Mouse (Mus musculus) thymus, postnatal 4 days (tissue): ENCODE data around the gene Aadac.

ENCODE experiments used
- DNase-seq: peaks from one replicate; pipeline ENCODE4 v3.0.0; 2021

Gene Aadac

DNA sequence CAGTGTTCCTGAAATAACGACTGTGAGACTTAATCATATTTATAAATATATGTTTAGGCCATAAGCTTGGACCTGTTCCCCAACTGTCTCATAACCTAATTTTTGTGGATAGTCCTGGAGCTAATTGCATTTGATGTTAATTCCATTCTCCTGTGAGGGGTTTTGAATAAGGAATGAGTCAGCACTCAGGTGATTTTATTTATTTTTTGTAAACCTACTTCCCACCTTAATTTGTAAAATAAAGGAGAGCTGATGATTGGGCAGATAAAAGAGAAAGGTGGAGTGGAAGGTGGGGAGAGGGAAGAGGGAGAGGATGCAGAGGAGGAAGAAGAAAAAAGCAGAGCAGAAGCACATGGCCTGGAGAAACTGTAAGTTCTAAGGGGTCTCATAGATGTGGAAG, at the start of gene Aadac:
Aadac (plus strand) TSS at position 301 of the 400 bp plus-strand sequence.
- no peak for DNase-seq

DNA sequence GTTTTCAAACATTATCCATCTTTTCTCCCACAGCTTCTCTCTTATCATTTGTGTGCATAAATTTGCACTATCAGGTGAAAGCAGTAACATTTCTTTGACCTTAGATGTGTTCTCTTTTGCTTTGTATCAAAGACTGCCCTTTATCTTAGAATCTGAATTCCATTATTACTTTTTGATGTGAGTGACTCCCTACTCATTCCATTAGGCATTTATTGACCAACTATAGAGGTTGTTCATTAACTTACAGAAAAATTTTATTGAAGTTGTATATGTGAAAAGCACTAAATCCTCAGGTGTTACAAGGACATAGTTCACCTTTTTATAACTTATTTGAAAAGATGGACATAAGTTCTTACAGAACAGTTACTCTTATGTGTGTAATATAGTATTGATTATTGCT, 21.9 kb upstream of the Aadac start:
- DNase-seq, result no peak

DNA sequence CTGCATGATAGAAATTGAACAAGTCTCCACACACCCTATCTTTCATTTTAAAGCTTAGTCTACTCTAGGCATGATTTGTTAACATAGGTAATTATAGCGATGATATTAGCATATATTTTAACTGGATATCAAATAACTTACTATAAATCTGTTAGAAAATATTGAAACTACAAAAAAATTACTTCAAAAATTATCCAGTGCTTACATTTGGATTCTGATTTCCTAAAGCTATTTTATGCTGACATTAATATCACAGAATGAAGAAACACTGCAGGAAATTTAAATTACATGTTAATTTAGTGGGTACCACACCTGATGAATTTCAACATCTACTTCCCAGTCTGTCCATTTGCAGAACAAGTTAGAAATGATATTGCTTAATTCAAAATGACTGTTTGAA, 19.1 kb upstream of the Aadac start, which contains the start of gene Aadacl2:
Aadacl2 (plus strand) TSS at position 301 of the 400 bp plus-strand sequence.
- no peak for DNase-seq

DNA sequence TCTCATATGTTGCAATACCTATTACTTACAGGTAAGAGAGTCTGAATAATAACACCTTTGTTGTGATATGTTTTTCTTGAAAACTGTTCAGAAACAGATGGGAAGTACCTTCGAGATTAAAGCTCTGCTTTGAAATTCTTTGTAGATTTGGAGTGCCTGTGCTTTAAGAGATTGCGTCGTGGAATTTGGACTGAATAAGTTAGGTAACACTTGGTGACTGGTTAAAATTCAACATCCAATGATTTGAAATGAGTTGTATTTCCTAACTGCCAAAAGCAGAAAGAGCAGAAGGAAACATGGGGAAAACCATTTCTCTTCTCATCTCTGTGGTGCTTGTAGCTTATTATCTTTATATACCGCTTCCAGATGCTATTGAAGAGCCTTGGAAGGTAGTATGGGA, 6.0 kb downstream of the Aadac start:
- DNase-seq, result no peak

DNA sequence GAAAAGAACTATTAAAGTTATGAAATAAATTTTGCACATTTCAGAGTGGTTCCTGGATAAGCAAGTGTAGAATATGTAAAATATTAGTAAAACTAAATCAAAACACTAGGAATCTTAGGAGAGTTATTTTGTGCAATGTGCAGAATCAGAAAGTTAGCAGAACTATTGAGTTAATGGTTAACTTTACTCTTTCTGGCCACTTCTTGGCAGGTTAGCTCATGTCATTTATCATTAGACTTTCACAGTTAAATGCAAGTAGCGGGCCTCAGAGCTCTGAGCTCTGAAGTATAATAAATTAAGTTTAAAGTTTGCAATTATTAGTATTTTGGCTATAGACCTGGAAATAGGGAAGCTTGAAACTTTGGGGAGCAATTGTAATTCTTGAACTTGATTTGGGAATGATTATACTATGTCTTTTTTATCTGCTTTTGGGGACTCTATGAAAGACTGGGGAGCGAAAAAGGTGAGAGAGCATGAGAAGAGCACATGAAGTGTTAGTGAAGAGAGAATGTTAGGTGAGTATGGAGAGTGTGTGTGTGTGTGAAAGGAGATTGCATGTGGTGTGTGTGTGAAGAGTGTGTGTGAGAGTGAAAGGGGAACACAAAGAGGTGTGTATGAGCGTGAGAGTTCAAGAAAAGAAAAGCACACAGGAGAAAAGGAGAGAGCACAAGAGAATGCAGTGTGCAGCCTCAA, 20.9 kb downstream of the Aadac start:
- no peak for DNase-seq

DNA sequence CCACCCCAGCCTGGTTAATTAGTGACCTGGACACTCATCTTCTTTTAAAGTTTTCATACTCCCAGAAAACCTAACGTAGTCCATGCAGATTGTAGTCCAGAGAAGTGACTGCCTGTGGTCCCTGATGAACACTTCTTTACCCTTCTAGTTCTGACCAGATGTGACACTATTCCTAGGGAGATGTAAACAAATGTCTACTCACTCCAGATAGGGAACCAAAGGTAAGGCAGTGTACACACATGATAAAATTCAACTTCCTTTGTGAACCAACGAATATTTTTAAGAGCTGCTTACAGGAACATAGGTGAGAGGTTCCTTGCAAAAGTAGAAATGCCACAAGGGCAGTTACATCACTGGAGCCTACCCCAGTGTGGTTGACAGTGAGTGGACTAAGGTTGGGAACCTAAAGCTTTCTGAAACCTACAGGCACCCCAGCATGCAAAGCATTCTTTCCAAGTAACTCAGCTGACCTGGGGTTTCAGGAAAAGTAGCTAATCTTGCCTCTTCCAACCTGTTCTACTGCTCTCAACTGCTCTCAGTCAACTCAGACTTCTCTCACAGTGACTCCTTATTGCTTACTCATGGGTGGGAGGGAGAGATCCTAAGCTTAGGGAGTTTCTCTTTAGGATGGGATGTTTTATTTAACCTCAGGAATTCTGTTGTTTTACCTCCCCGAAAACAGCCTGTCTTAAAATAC, 27.9 kb downstream of the Aadac start:
- DNase-seq, result no peak

DNA sequence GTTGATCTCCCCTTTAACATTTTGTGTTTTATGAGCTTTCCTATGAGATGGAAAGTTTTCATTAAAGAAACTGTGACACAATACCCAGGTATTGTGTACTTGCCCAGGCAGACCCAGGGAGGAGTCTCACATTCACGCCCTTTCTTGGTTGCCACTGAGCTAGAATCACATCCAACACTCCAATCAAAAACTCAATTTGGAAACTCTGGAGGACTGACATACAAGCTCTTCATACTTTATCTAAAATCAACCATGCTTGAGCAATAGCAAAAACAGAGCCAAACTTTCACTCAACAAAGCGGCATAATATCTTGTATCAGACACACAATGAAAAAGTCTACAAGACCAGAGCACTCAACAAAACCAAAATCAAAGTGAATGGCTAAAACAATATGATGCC, 28.4 kb downstream of the Aadac start:
- DNase-seq, result no peak

DNA sequence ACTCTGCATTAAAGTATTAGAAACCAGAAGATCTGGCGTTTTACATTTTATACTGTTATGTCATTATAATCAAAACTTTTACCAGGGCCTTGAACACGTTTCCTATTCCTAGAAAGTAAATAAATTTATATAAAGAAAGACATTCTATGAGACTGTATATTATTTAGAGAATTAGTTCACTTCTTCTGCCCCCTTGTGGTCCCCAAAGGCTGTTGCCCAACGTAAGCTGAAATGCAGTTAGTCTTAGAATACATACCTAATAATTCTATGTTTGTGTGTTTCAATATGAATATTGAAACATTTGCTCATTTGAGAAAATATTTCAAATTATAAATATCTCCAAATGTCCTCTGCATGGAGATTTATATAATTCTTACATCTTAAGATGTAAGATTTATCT, 30.9 kb downstream of the Aadac start:
- DNase-seq, result peak; percentile 14

DNA sequence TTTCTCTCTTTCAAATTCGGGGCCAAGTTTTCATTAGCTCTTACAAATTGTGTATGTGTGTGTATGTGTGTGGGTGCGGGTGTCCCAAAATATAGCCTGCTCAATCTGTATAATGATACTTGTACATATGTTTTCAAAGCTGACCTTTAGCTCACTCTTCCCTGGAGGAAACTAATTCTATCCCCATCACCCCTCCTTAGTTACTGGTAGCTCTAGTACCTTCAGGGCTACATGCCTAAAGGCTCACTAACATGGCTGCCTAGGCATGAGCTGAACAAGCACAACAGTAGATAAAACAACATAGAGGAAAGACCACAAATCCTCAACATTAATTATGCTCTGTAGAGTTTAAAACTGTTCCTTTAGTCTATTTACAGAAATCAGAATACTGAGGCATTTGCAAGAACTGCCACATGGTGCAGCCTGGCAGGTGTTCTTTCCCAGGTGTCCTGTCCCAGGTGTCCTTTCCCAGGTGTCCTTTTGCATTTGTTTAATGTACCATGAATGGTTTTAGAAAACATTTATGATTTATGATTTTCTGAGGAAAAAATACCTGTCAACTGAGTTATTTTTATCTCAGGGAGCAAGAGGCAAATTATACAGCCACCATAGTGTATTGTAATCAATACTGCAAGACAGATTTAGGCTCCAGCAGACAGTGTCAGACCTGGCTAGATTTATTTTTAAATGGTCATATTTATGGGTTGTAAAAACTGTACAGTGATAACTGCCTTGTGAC, 31.7 kb downstream of the Aadac start:
- no peak for DNase-seq

DNA sequence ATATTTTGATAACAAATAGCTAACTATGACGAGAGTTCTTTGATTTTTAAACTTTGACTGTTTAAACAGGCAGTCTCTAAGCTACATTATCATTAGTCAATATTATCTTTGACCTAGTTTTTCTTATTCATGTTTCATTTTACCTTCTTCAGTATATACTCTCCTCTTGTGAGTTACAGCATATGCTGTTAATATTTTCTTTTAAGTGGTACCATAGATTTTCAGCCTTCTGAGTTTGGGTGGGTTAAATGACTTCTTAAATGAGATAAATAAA, 32.2 kb downstream of the Aadac start:
- no peak for DNase-seq

DNA sequence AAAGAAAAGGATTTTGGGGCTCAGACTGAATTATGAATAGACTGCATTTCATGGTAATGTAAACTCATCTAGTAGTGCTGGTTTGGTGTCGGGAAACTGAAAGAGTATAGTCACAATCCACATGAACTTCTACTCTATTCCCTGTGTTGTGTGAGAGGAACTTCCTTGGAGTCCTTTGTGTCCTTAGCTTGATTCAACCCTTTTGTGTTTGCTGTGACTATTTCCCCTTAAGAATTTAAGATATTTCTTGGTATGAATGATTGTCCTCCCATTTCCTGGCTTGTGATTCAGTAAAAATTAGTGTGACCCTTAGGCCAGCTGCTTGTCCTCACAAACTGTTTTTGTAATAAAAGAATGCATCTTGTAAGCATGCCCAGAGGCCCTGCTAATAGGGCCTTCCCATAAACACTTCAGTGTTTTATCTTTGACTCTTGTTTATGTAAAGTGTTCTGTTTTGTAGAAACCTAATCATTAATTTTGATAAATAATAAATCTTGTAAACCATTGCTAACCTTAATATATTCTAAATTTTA, 53.4 kb downstream of the Aadac start:
- DNase-seq, result no peak

DNA sequence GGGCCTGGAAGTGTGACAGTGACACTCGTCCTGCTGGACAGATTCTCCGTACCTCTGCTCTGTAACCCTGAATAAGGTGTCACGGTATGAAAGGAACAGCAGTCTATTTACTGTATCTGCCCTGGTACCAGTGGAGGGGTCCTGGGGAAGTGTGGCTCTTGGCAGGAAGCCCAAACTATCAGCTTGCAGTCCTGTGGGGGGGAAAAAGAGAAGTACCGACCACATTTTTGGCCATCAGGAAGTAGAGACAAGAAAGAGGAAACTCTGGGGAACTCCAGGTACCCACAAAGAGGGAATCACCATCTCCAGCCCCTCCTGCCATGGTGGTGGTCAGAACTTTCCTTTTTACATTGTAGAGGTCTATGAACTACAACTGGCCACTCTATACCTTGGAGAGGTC, 55.1 kb downstream of the Aadac start:
- no peak for DNase-seq

DNA sequence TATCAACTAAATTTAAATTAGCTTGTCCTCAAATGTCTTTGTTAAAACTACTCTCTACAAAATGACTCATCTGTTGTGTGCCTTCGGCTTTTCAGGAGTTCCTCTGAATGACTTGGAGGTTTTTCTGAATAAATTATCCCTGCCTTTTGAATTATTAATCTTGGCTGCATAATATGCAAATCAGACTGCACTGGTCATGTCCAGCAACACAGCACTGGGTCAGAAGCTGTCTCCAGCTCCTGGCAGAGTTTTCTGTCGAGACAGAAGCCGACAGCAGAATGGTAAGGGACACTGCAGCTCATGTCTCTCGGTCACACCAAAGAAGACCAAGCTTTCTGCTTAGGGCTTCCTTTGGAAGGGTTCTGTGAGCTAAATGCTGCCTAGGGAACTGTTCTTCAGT, 56.1 kb downstream of the Aadac start, which contains the start of gene Sucnr1:
Sucnr1 (plus strand) TSS at position 222 of the 400 bp plus-strand sequence.
- DNase-seq, result no peak

DNA sequence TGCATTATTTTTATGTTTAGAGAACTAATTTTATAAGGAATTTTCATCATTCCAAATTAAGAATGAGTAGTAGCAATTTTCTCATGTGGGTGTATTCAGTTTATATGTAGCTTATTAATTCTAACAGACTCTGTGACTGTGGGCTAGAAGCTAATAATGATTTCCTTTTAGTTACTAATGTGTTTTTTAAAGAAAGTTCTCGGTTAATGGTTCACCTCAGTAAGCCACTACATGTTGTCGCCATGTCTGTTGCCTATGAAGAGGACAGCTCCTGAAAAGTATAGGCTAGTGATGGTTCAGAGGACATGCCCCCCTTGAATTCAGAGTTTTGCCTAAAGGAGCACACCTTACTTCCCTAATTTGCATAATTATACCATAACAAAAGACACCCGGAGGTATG, 57.2 kb downstream of the Aadac start:
- DNase-seq, result no peak

DNA sequence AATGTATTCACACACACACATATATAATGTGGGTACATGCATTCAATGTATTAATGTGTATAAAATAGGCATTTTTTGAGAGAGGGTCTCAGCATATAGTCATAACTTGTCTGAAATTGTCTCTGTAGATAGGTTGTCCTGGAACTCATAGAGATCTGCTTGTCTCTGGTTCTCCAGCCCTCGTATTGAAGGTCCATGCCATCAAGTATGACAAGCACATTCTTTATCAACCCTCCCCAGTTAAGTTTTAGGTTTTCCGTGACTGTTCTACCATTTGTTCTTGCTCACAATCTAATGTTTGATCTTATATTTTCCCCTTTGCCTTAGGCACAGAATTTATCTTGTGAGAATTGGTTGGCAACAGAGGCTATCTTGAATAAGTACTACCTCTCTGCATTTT, 60.2 kb downstream of the Aadac start:
- DNase-seq, result no peak
